Mouse (Mus musculus): ENCODE results near the gene 1110065P20Rik. TPM values are rescaled to one million over a fixed set of nuclear protein-coding genes. Genes with fewer than 3 reads are reported as not detected.
A peak's percentile ranks its signal among the peaks of the same experiment; 100 is the strongest.

The 1110065P20Rik gene
- total RNA-seq, 2 experiments from 2014 or later, result 21.8 to 23.8 TPM

DNA sequence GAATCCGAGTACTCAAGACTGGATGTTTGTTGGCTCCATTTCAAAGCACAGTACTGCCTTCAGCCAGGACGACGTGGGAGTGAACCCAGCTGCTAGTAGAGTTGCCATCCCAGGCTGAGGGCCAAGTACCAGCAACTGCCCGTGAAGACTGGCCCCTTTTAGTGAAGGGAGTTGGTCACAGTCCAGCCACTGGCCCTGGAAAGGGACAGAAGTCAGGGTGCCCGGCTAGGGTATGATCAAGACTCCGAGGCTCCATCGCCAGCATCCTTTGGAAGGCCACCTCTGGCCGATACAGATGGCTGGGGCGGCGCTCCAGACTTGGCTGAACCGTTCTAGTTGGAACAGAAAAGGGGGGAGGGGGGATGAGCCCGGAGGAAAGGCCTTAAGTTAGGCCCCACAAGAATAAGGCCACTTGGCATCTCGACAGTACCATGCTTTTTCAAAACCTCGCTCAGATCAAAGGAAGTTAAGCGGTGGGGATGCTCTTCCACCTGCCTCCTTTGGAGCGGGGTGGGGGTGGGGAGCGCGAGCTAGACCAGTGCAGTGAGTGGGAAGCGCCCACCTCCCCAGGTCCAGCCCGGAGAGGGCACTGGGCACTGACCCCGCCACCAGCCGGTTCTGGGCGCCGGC, 1.2 kb downstream of the 1110065P20Rik start:
- DNase-seq (ENCODE audit: low spot score), result peak; percentile 21
- intact Hi-C loops (cut with DNase I), result loop anchor here (1.0 to 10.0 kb wide), 3 partner anchors 48 to 215 kb away; partner anchors contain the start of genes Dnali1, Sf3a3 and Snip1

DNA sequence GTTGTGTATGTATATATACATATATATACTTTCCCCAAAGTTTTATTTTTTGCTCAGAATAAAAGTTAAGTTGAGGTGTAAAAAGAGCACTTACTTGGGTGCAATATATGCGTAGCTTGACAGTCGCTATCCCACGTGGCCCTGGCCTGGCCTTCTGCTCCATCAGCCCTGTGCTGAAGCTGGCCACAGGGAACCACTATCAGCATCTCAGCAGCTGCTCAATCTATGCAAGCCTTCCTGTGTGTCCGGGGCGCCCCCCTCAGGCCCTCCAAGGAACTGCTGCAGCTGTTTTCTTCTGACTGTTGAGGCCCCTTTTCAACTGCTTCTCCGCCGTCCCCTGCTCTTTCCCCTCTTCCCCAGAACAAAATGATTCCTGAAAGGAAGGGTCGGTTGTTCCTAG, 3.4 kb downstream of the 1110065P20Rik start:
- peak; percentile 50 for DNase-seq (ENCODE audit: low spot score)
- intact Hi-C loops (cut with DNase I), result no loop called here

DNA sequence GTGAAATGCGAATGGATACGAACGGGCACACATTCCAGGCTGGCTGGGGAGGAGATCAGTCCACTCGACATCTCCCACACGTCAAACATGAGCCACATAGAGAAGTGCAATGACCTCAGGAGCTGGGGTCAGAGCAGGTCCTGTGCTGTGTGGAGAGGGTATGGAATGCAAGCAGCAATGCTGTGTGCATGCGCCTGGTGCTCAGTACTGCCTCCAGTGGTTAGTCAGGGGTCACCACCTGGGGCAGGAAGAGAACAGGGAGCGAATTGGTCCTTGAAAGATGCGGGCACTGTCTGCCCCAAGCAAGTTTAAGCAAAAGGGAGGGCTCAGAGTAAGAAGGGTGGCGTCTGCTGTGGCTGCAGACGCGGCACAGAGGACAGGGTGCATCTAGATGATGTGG, 7.5 kb downstream of the 1110065P20Rik start:
- intact Hi-C loops (cut with DNase I), result no loop called here
- no peak for DNase-seq (ENCODE audit: low spot score)

DNA sequence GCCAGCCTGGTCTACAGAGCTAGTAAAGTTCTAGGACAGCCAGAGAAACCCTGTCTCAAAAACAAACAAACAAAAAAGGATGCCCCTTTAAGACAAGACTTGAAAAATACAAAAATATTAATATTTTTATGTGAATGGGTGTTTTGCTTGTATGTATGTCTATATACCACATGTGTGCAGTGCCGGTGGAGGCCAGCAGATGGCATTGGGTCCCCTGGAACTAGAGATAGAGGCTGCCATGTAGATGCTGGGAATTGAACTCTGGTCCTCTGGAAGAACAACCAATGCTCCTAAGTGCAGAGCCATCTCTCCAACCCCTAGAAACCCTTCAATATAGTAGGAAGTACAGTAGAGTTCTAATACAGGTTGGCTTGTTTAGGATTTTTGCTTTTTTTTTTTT, 10.0 kb downstream of the 1110065P20Rik start:
- DNase-seq (ENCODE audit: low spot score), result no peak
- intact Hi-C loops (cut with DNase I), result no loop called here

DNA sequence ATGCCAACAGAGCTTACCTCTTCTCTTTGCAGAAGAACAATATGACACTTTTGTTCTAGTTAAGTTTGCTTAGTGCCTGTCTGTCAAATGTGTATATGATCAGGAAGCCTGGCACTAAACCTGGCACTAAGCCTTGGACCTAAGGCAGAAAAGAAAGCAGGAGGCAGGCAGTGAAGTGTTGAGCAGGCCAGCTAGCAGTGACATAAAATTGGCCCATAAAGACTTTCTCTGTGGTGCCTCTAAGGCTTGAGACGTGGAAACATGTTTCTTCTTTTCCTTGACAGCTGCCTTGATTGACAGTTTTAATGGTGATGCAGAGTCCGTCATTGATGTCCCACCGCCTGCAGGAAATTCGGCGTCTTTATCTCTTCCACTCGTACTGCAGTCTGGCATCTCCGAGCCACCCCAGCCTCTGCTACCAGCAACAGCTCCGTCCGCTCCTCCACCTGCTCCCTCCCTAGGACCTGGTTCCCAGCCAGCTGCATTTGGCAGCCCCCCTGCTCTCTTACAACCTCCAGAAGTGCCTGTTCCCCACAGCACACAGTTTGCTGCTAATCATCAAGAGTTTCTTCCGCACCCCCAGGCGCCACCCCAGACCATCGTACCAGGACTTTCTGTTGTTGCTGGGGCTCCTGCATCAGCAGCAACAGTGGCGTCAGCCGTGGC, 12.8 kb downstream of the 1110065P20Rik start:
- intact Hi-C loops (cut with DNase I), result no loop called here
- no peak for DNase-seq (ENCODE audit: low spot score)

DNA sequence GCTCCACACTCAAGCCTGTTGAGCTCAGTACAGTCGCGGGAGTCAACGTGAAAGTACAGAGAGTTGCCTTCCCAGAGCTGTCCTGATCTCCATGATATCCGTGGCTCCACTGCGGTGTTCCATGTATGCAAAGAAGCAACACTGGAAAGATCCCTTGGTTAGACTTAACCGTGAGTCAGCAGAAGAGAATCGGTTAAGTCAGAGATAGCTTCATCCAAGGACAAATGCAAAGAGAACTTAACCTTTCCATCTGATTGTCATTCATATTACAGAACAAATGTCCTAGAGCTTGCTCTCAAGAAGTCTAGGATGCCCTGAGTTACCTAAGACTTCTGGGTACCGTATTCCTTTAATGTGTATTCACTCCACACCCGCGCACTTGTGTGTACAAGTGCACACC, 18.2 kb downstream of the 1110065P20Rik start:
- no peak for DNase-seq (ENCODE audit: low spot score)
- intact Hi-C loops (cut with DNase I), result no loop called here

DNA sequence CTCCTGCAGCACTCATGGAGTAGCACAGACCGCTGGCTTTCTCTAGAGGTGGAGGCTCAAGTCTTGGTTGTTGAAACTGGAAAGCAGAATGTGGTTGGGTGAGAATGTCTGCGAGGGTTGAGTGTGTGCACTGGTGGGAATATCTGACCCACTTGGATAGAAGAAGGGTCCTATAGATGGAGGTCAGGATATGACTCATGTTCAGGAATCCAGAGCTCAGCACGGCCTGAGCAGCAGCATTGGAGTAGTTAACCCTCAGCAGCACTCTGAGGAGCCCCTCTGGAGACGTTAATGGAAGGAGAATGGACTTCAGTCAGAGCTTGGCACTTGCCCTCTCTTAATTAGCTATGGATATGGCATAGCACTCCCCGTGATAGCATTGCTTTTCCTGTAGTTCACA, 21.3 kb downstream of the 1110065P20Rik start:
- no peak for DNase-seq (ENCODE audit: low spot score)
- intact Hi-C loops (cut with DNase I), result no loop called here

DNA sequence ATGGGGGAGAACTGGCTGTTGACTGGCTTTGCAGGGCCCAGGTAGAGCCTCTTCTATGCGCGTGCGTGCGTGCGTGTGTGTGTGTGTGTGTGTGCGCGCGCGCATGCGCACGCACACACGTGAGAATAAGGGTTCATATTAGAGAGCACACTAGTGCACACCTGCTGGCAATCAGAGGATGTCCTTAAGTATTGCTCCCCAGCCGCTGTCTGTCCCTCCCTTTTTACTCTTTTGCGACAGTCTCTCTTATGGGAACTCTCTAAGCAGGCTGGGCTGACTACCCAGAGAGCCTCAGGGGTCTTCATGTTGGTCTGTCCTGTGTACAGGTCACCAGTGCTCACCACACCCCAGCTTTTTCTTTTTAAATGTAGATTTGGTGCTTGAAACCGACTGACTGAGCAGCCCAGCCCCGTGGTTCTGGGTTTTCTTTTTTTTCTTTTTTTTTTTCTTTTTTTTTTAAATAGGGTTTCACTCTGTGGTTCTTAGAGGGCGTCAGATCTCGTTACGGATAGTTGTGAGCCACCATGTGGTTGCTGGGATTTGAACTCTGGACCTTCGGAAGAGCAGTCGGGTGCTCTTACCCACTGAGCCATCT, 25.5 kb downstream of the 1110065P20Rik start:
- intact Hi-C loops (cut with DNase I), result no loop called here
- DNase-seq (ENCODE audit: low spot score), result no peak

DNA sequence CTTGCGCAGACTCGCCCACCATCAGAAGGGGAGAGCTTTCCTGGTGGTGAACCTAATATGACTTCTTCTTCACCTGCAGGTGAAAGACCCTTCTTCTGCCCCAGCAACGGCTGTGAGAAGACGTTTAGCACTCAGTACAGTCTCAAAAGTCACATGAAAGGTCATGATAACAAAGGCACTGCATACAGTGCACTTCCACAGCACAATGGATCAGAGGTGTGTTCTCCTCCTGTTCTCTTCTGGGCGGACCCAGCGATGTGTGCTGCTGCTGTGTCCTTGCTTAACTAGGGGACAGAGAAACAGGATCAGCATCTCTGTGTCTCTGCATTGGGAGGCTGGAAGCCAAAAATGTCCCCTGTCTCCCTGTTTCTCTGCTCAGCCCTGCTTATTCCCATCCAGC, 26.0 kb downstream of the 1110065P20Rik start:
- no peak for DNase-seq (ENCODE audit: low spot score)

DNA sequence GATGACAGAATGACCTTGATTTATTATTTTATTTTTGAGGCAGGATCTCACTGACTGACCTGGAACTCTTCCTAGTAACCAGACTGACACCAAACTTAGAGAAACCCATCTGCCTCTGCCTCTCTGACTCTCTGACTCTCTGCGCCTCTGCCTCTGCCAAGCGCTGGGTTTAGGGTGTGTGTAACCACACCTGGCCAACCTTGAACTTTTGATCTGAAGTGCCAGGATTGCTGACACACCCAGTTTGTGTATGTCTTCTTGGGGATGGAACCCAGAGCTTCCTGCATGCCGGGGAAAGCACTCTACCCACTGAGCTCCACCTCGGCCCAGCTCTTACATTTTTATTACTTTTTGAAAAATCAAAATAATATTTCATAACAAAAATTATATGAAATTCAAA, 32.2 kb downstream of the 1110065P20Rik start:
- intact Hi-C loops (cut with DNase I), result no loop called here
- no peak for DNase-seq (ENCODE audit: low spot score)

More for the DNA sequence above, 26.0 kb downstream of the 1110065P20Rik start:
- intact Hi-C loops (cut with DNase I), result no loop called here

DNA sequence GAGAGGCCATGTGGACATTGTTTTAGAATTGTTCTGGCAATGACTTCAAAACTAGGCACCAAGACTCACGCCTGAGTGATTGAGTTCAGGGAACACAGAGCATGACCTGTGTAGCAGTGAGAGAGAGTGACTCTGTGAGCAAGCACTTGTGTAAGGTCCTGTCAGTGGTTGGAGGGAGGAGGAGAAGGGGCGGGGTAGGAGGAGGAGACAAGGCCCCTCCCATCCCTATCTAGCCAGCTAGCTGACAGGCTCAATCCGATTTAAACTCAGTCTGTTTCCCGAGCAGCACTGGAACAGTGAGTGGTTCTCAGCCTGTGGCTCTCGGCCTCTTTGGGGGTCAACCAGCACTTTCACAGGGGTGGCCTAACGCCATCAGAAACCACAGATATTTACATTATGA, 33.2 kb downstream of the 1110065P20Rik start:
- DNase-seq (ENCODE audit: low spot score), result peak; percentile 4
- intact Hi-C loops (cut with DNase I), result no loop called here

DNA sequence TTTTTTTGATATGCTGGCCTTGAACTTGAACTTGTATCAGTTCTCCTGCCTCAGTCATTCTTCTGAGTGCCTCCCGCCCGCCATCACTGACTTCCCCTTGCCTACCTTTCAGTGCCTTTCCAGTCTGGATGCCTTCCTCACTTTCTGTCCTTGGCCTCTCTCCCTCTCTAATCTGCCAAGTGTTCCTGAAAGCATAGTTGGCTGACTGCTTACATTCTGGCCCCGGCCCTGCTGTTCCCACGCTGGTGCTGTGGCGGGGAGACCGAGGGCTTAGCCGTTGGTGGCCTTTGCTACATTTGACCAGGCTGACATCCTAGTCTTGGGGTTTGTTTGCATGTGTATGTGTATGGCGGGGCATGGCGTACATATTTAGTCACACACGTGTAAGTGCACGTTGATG, 35.1 kb downstream of the 1110065P20Rik start:
- no peak for DNase-seq (ENCODE audit: low spot score)
- intact Hi-C loops (cut with DNase I), result no loop called here

DNA sequence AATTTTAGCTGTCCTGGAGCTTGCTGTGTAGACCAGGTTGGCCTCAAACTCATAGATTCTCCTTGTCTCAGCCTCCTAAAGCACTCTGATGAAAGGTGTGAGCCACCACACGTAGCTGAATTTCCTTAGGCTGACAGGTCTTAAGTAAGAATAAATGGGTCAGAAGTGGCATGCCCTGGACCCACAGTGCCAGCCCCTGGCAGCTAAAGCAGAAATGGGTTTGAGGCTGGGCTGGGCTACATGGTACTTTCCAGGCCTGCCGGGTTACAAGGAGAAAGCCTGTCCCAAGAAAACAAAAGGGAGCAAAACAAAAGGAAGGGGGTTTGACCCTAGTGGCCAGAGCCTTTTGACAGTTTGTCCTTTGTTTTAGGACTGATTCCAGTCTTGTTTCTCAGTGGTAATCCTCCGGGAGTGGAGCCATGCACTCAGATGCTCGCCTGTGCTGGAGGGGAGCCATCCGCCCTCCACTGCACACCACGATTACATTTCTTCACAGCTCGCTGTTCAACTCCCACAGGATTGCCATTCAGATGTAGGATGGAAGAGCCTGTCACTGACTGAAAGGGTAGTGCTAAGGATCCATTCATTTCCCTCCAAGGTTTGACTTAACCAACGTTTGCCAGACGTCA, 39.5 kb downstream of the 1110065P20Rik start:
- intact Hi-C loops (cut with DNase I), result no loop called here
- no peak for DNase-seq (ENCODE audit: low spot score)

DNA sequence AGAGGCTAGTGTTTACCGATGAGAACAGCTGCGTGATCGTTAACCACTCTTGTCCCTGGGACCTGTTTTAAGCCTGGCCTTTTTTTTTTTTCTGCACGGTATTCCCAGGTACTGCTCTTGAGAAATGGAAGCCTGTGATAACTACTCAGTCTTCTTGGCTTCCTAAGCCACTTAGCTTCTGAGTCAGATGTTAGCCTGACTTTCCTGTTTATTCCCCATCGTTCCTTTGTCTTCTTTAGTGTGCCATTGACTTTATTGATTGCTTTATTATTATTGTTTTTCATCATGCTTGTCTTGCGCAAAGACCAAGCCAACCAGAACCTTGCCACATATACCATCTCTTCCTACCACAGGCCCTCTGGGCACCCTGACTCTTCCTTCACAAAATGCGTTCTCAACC, 40.9 kb downstream of the 1110065P20Rik start:
- no peak for DNase-seq (ENCODE audit: low spot score)
- intact Hi-C loops (cut with DNase I), result no loop called here

DNA sequence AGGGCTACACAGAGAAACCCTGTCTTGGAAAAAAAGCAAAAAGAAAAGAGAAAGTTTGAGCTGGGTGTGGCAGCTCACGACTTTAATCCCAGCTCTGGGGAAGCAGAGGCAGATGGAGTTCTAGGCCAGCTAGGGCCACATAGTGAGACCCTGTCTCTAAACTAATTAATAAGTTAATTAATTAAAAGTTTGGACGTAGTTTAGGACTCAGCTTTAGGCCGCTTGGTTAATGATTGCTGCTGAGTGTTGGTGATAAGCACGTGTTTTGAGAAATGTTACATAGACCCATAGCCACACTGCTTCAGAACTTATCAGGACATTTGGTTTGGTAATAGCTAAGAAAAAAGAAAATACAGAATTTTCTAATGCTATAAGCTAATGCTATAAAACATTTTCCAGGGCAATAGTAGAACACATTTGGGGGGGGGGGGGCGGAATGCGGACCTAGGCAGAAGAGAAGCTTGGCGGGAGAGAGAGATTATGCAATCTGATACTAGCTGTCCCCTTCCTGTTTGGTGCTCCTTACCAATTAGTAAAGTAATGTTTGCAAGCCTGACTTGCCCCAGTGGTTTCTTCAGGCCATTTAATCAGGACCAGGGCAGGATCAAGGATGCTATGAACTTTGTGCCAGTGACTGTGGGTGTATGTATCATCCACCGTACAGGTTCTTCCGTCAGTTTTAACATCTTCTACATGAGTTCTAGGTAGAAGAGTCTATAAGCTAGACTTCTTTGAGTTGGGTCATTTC, 41.7 kb downstream of the 1110065P20Rik start:
- no peak for DNase-seq (ENCODE audit: low spot score)
- intact Hi-C loops (cut with DNase I), result no loop called here

DNA sequence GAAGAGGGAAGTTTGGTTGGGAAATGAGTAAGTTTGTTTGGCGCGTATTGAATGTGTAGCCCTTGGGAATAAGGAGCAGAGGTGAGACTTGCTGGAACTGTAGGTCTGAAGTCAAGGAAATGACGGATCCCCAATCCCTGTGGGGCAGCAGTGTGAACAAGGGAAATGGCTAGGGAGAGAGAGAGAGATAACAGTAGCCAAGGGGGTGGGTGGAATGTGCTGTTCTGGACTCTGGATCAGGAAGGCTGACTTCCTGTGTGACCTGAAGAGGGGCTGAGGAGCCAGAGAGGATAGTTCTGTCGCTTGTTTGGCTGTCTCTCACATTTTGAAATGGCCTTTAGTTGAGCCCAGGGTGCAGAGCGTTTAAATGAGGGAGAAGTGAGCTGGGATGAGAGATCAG, 42.5 kb downstream of the 1110065P20Rik start:
- intact Hi-C loops (cut with DNase I), result no loop called here
- no peak for DNase-seq (ENCODE audit: low spot score)

DNA sequence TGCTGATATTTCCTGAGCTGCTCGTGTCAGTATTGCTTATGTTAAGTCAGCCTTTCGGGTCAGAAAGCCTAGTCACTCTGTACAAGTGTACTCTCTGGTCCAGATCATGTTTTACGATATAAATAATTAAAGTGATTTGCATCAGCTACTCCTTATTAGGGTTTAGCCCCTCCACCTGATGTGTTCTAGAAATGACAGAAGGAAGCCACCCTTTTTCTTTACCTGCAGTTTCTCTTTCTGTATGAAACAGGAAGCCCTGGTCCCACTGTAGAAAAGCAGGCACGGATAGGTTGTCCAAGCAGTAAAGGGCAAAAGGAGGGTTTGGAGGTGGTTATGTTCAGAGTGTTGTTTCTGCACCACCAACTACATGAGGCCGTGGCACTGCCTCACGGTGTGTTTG, 47.6 kb downstream of the 1110065P20Rik start:
- DNase-seq (ENCODE audit: low spot score), result no peak
- intact Hi-C loops (cut with DNase I), result loop anchor here (5.0 kb wide), 2 partner anchors 56 to 86 kb away; no protein-coding TSS in a partner anchor

DNA sequence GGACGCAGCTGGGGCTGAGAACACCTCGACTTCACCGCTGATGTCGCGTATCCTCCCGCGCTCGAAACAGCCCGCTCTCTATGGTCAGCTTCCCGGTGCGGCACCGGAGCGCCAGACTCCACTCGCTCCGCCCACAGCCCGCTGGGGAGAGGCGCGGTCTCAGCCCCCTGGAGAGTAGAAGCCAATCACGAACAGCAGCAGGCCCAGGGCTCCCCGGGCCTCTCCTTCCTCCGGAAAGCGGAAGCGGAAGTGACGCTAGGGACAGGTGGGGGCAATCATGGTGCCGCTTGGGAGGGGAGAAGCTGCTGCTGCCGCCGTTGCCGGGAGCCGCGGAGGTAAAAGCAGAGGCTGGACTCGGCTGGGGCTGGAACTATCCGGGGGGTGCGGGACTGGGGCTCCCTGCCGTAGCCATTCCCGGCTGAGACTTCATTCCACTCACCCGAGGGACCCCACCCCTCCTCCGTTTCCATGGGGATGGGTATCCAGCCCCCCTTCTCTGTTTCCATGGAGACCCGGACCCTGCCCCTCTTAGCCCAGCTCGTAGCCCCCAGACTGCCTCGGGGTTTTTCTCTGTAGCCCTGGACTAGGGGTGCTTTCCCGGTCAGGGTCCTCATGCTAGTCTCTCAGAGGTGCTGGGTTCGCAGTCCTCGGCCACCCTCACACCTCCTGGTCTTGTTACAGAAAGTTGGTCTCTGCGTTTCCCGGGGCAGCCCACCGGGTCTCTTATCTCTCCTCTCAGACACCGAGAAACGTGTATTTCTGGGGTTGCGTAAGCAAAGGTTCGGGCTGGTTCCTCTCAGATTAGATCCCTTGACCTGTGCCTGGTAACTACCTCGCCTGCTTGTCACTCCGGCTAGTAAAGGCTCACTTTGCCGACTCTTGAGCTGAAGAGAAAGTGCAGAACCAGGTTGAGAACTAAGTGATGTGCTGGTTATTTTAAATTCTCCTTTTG, 48.4 kb downstream of the 1110065P20Rik start:
- DNase-seq (ENCODE audit: low spot score), result peak; percentile 94
- intact Hi-C loops (cut with DNase I), result loop anchor here (5.0 kb wide), 2 partner anchors 55 to 85 kb away; no protein-coding TSS in a partner anchor

Measured in heart, postnatal 25 days (tissue).